Mouse (Mus musculus) right cerebral cortex, adult 2 months (tissue): ENCODE data around the gene Vegfa.

Source experiments
- DNase-seq, 2 experiments: peaks; one replicate each; pipeline ENCODE4 v3.0.0; 2021 to 2022; ENCODE audit warnings: low spot score in 2 of 2

The Vegfa gene

GRCm38 (mm10) chr17:46032257-46032991 is at the start of gene Vegfa:
Vegfa (minus strand) TSS chr17:46032369.
- DNase-seq = peak; percentile 89 to 94

GRCm38 (mm10) chr17:46081657-46082056 is 49.5 kb upstream of the Vegfa start:
- no peak for DNase-seq

- DNase-seq = no peak
These were observed 48.9 kb upstream of the Vegfa start for GRCm38 (mm10) chr17:46081042-46081441.

GRCm38 (mm10) chr17:46080388-46080787 is 48.2 kb upstream of the Vegfa start:
- DNase-seq = no peak

- DNase-seq = no peak
These were observed 46.9 kb upstream of the Vegfa start for GRCm38 (mm10) chr17:46079037-46079436.

GRCm38 (mm10) chr17:46077921-46078534 is 45.9 kb upstream of the Vegfa start:
- no peak for DNase-seq

- DNase-seq = no peak
These were observed 44.0 kb upstream of the Vegfa start for GRCm38 (mm10) chr17:46076260-46076551.

GRCm38 (mm10) chr17:46075551-46076259 is 43.5 kb upstream of the Vegfa start:
- no peak for DNase-seq

- DNase-seq = no peak
These were observed 42.9 kb upstream of the Vegfa start for GRCm38 (mm10) chr17:46075116-46075485.

- DNase-seq = no peak
These were observed 42.4 kb upstream of the Vegfa start for GRCm38 (mm10) chr17:46074398-46075115.

- peak; percentile 6 to 15 for DNase-seq
These were observed 41.6 kb upstream of the Vegfa start for GRCm38 (mm10) chr17:46073730-46074301.

- no peak for DNase-seq
These were observed 39.4 kb upstream of the Vegfa start for GRCm38 (mm10) chr17:46071531-46071930.

- DNase-seq = no peak
These were observed 37.9 kb upstream of the Vegfa start for GRCm38 (mm10) chr17:46070046-46070445.

- DNase-seq = no peak
These were observed 31.8 kb upstream of the Vegfa start for GRCm38 (mm10) chr17:46063974-46064312.

- no peak for DNase-seq
These were observed 31.3 kb upstream of the Vegfa start for GRCm38 (mm10) chr17:46063283-46063973.

GRCm38 (mm10) chr17:46060253-46060652 is 28.1 kb upstream of the Vegfa start:
- no peak for DNase-seq

- no peak for DNase-seq
These were observed 27.2 kb upstream of the Vegfa start for GRCm38 (mm10) chr17:46059226-46059825.

- no peak for DNase-seq
These were observed 24.1 kb upstream of the Vegfa start for GRCm38 (mm10) chr17:46056288-46056687.

GRCm38 (mm10) chr17:46055736-46056135 is 23.6 kb upstream of the Vegfa start:
- no peak for DNase-seq

- no peak for DNase-seq
These were observed 21.2 kb upstream of the Vegfa start for GRCm38 (mm10) chr17:46053291-46053842.

GRCm38 (mm10) chr17:46052146-46052545 is 20.0 kb upstream of the Vegfa start:
- no peak for DNase-seq
